Mouse (Mus musculus): Measurements from ENCODE around the gene Dzank1.

Gene Dzank1

DNA sequence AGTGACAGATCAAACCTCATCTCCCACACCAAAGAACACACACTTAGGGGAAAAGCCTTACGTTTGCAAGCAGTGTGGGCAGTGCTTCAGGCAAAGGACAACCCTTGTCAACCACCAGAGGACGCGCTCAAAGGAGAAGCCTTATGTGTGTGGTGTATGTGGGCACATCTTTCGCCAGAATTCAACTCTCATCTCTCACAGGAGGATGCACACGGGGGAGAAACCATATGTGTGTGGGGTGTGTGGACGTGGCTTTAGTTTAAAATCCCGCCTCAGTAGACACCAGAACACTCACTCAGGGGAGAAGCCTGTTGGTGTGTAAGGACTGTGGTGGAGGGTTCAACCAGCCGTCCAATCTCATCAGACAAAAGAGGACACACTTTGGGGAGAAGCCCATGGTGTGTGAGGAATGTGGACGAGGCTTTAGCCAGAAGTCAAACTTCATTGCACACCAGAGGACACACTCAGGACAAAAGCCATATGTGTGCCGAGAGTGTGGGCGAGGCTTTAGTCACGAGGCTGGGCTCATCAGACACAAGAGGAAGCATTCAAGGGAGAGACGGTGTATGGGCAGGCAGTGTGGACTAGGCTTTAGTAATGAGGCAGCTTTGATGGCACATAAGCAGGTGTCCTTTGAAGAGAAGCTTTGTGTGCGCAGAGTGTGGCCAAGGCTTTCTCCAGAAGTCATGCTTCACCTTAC lies 61.2 kb downstream of the Dzank1 start:
- no peak for DNase-seq (ENCODE audit: low read depth)

- DNase-seq (ENCODE audit: low read depth) = no peak
Observed at GRCm38 (mm10) chr2:144464799-144465760, 62.1 kb downstream of the Dzank1 start.

DNA sequence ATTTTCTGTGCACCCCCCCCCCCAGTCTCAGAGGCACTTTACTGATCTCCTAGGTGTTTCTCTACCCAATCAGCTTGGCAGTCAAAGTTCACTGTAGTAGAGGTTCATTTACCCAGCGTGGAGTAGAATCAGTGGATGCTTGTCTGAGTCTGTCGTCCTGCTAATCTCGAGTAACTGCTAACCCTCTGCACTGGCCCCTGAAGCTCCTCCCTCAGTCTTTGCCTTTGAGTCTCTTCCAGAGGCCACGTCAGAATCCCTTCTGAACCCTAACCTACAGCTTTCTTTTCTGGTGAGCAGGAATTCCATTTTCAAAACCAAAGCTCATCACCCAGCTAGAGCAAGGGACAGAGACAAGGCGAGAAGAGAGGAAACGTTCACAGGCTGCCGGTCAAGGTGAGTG lies 63.0 kb downstream of the Dzank1 start:
- no peak for DNase-seq (ENCODE audit: low read depth)

GRCm38 (mm10) chr2:144458975-144459754 lies 68.0 kb downstream of the Dzank1 start:
- DNase-seq (ENCODE audit: low read depth) = peak; percentile 52

DNA sequence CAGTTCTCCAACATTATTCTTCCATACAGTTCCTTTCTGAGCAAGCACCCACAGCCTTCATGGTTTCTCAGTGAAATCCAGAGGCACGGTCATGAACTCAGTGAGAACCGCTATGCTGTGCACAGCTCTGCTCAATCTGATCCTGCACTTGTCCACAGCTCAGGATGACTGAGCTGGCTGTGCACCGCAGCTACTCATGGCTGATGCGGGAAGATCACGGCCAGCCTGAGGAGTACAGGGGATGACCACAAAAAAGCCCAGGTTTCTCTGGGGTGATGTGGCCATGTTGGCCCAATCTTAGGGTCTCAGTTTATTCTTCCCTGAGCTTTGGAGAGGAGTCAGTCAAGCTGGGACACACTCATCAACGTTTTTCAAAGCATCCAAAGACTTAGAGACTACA lies 68.9 kb downstream of the Dzank1 start:
- no peak for DNase-seq (ENCODE audit: low read depth)

GRCm38 (mm10) chr2:144452364-144453008 lies 74.7 kb downstream of the Dzank1 start:
- DNase-seq (ENCODE audit: low read depth) = peak; percentile 82

- DNase-seq (ENCODE audit: low read depth) = no peak
Observed at GRCm38 (mm10) chr2:144450378-144450777, 76.8 kb downstream of the Dzank1 start.

- DNase-seq (ENCODE audit: low read depth) = no peak
Observed at GRCm38 (mm10) chr2:144446360-144446999, 80.7 kb downstream of the Dzank1 start.

- no peak for DNase-seq (ENCODE audit: low read depth)
Observed at GRCm38 (mm10) chr2:144441386-144441915, 85.8 kb downstream of the Dzank1 start.

- no peak for DNase-seq (ENCODE audit: low read depth)
Observed at GRCm38 (mm10) chr2:144439191-144439700, 88.0 kb downstream of the Dzank1 start.

GRCm38 (mm10) chr2:144438424-144438823 lies 88.8 kb downstream of the Dzank1 start:
- DNase-seq (ENCODE audit: low read depth) = peak; percentile 38

DNA sequence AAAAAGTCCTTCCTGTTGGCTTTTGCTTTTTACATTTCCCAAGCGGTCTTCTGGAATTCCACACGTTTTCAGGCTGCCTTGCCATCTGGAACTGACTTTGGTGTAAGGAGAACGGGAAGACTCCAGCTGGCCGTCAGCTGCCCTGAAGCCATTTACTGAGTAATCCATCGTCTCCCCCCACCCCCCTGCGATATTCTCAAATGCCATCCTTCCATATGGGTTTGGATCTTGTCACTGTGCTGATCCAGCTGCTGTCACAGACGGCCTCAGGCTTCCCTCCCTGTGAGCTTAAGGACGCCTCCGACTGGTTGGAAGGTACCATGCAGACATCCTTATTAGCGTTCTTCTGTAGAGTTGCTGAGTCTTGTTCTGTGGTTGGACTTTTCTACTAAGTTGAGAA lies 91.5 kb downstream of the Dzank1 start:
- DNase-seq (ENCODE audit: low read depth) = no peak

DNA sequence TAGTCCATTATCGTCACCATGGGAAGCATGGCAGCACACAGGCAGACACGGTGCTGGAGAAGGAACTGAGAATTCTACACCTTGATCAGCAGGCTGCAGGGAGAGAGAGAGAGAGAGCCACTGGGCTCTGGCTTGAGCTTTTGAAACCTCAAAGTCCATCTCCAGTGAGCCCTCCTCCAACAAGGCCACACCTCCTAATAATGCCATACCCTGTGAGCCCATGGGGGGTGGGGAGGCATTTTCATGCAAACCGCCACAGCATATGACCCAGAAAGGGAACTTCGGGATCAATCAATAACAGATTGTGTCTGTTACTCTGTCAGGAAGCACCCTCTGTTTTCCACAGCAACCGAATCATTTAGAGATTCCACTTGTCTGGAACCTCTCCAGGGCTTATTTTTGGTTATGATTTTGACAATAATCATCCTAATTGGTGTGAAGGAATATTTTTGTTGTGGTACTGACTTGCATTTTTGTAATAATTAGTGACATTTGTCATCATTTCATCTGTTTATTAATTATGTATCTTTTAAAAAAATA lies 95.9 kb downstream of the Dzank1 start:
- no peak for DNase-seq (ENCODE audit: low read depth)

GRCm38 (mm10) chr2:144429171-144429570 lies 98.0 kb downstream of the Dzank1 start:
- no peak for DNase-seq (ENCODE audit: low read depth)

DNA sequence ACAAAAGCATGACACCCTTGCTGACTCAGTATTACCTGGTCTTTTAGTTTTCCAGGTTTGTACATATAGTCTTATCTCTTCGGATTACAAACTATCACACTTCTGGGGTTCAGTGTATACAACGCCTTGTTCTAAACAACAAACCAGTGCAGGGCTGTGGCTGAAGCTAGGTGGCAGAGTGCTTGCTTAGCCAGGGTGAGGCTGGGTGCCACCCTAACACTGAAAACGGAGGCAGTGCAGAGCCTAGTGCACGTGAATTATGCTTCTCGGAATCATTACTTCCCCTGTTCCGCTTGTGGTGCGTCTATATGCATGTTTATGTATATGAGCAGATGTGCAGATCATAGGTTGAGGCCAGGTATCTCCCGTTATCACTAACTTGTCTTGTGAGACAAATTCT lies 98.6 kb downstream of the Dzank1 start:
- no peak for DNase-seq (ENCODE audit: low read depth)

GRCm38 (mm10) chr2:144427852-144428251 lies 99.4 kb downstream of the Dzank1 start:
- DNase-seq (ENCODE audit: low read depth) = no peak

DNA sequence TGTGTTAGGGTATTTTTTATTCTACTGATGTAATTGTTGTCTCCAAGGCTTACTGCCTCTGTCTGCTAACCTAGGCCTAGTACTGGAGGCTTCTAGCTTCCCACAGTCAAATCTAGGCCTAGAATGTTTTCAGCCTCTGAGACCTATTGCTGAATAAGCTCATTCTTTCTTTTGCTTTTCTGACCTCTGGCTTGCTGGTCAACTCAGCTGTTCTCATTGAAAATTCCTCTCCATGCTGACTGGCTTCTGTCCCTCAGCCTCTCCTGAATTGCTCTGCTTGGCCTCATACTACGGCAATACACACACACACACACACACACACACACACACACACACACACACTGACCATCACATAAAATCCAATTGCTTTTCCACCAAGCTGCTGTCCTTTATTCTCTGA lies 101.5 kb downstream of the Dzank1 start:
- DNase-seq (ENCODE audit: low read depth) = no peak

DNA sequence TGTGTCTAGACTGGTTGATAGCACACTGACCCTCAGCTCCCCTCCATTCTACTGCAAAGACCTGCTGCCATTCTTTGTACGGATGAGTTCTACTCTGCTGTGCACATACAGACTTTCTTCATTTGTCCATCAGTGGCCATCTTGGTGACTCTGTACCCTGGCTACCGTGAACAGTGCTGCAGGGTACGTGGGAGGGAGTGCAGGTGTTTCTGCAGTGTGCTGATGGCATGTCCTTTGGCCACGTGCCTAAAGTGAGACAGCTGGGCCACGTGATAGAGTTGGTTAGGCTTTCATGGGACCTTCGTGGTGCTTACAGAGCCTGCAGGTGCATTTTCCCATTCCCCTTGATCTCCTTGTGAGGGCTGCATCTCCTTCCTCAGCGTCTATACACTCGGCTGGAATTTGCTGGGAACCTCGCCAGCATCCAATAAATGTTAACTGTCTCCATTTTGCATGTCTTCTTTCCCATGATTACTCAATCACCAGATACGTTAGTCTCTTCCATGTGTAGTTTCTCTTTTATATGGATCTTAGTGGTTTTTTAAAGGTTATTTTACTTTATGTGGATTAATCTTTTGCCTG lies 105.0 kb downstream of the Dzank1 start:
- DNase-seq (ENCODE audit: low read depth) = no peak
